Mouse (Mus musculus) adrenal gland, adult 8-10 months (tissue): ENCODE results near the gene Gabbr2. TPM values are rescaled to one million over a fixed set of nuclear protein-coding genes. Genes with fewer than 3 reads are reported as not detected.

ENCODE experiments used
- DNase-seq: peaks from one replicate; pipeline ENCODE4 v3.0.0; 2022
- total RNA-seq, 4 experiments: library from RNA; stranded (reverse); gene quantifications; 2 replicates each; pipeline ENCODE4 v1.2.4; 2022

Gene Gabbr2
- total RNA-seq, 4 experiments from 2014 or later, result 0.31 to 0.52 (median 0.39) TPM

DNA sequence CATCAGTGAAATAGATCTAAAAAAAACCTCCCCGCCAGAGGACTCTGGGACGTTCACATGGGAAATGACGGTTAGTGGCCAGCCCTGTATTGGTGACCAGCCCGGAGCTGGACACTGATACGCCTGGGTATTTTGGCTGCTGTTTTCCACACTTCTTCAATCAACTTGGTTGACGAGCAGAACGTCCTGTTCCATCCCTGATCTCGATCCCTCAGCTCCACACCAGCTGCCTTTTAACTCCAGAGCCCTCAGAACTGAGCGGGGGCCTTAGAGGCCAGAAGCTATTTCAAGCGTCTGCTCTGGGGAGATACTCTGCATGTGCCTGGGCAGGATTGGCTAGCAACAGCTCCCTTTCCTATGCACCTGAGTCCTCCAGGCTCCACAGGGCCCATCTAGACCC is 177.4 kb downstream of the Gabbr2 start:
- no peak for DNase-seq

DNA sequence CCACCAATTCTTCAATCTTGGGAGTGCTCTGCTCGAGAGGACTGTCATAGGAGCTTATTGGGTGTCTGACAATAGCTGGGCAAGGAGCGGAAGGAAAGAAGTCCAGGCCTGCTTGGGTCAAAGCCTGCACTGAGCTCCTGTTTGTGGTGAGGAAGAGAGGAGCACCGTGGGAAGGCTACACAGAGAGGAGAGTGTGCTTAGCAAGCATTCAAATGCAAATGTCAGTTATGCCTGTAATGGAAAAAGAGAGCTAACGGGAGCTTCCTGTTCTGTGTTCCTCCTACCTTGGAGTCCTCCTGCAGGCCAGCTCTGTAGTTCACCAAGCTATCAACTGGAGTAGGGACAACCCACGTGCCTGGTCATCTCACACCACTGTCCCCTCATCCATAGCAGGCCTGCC is 180.5 kb downstream of the Gabbr2 start:
- no peak for DNase-seq

GRCm38 (mm10) chr4:46806876-46807275 is 184.8 kb downstream of the Gabbr2 start:
- no peak for DNase-seq

GRCm38 (mm10) chr4:46805910-46806309 is 185.8 kb downstream of the Gabbr2 start:
- no peak for DNase-seq

- DNase-seq, result no peak
Observed at GRCm38 (mm10) chr4:46802386-46802785, 189.3 kb downstream of the Gabbr2 start.

DNA sequence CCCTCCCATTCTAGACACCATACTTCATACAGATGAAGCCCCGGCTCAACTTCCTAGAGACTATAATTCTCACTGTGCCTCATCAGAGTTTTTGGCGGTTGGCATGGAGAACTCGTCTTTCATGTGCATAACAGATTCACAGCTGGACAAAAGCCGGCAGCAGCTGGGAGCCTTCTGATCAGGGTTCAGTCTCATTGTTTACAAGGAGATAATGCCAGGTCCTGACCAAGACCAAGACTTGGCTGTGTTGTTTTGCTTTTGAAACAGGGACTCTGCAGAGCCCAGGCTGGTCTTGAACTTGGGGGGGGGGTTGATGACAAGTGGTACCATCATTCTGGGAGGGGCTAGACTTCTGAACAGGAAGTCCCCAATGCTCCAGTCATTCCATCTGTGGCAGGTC is 191.8 kb downstream of the Gabbr2 start:
- no peak for DNase-seq

DNA sequence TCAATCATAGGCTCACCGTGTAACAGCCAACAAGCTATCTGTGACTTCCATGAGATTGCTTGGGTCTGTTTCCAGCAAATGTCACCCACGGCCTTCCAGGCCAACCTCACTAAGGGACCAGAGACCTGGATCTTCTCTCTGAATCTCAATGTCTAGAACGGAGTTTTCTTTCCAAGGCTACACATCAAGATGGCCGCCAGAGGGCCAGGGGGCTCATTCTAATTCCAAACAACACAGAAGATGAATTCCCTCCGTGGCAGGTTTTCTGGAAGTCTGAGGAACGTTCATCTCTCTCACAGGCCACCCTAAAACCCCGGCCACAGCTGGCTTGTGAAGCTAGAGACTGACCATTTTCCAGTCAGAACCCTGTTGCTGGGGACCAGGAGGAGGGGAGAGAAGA is 196.0 kb downstream of the Gabbr2 start:
- no peak for DNase-seq

DNA sequence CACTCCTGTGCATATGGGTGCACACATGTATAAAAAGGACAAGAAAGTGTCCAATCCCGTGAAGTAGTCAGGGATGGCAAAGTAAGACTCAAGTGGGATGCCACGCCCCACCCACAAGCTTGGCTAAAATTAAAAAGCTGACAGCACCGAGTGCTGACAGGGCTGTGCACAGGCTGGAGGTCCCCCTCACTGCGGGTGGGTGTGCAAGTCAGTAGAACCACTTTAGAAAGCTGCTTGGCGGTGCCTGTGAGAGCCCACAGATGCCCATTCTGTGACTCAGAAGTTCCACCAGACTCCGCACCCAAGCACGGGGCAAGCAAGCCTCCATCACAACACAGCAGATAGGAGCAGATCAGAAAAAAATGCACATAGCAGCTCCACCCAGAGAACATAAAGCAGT is 197.1 kb downstream of the Gabbr2 start:
- no peak for DNase-seq

- DNase-seq, result no peak
Observed at GRCm38 (mm10) chr4:46792280-46793026, 199.2 kb downstream of the Gabbr2 start.

DNA sequence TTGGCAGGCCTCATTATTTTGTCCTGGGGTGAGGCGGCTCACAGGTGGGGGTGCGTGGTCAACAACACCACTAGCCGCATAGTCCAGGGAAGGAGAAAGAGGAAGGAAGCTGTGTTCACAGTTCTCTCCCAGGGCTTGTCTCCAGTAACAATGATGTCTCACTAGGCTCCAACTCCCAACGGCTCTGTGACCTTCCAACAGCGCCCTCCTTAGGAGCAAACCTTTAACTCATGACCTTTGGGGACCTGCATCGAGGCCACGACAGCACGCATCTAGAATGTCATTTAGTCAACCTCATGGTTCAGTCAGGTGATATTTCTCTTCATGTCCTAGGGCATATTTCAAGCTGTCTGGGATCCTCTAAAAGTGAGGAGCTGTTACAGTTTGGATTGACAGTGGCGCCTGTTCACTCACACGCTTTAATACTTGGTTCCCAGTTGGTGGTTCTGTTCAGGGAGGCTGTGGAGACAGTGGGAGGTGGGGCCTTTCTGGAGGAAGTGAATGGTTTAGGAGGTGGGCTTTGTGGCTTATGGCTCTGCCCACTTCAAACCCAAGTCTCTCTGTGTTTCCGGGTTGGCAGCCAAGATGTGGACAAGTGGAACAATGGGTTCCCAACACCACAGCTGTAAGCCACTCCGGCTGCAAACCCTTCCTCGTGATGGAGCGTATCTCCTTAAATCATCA is 200.3 kb downstream of the Gabbr2 start:
- no peak for DNase-seq

DNA sequence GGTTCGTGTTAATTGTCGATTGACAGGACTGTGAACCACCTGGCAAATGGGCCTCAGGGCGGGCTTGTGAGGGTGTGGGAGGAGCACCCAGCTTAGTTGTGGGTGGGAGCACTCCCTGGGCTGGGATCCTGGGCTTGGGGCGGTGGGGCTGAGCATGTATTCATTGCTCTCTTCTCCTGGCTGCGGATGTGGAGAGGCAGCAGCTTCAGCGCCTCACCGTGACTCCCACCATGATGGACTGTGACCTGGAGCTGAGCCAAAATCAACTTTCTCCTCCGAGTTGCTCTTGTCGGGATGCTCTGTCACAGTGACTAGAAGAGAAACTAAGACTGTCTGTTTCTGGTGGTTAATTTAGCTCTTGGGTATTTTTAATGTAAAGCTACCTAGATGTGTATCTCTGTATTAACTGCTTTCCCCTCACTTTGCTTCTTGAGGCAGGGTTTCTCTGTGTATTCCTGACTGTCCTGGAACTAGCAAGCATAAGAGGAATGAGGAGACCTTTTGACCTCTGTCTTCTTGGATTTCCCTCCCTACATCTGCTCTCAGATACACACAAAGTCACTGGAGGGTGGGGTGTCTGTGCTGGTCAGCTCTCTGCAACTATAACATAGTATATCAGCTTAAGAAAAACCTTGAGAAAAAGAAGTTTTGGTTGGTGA is 200.9 kb downstream of the Gabbr2 start:
- DNase-seq, result no peak

DNA sequence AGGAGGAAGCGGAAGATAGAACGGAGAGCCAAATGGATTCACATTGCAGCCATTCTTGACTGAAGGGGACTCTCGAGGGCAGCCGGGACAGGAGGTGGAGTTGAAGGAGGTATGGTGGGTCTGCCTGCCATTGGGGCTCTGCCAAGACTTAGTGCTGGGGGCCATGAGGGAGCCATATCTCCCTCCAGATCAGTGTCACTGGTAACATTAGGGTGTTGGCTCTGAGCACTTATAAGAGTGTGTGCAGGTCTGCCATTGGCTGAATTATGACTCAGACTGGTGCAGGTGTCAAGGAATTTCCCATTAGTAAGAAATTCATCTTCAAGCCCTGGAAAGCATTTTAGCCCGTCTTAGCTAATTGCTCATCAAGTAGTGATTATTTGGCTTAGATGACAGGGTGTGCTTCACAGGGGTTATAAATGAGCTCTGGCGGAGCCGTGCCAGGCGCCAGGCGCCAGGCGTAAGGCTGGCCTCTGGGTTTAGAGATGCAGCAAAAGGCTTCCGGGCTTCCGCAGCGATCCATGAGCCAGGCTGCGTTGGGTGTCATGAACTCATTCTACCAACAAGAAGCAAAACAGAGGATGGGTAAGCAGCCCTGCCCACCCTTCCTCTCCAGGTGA is 207.1 kb downstream of the Gabbr2 start:
- DNase-seq, result no peak

- no peak for DNase-seq
Observed at GRCm38 (mm10) chr4:46781109-46781508, 210.6 kb downstream of the Gabbr2 start.

- no peak for DNase-seq
Observed at GRCm38 (mm10) chr4:46775959-46776358, 215.7 kb downstream of the Gabbr2 start.

DNA sequence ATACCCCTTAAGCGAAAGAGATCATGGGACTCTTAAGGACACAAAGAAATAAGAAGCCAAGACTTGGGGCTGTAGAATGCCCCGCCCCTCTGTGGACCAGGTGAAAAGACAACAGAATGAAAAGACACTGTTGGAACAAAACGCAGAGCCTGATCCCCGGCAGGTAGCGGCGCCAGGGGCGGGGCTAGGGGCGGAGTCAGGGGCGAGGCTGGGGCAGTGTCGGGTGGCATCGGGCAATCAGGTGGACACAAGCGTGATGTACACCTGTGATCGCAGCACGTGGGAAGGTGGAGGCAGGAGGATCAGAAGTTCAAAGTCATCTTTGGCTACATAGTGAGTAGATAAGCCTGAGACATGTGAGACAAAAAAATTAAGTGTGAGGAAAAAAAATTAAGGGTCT is 217.0 kb downstream of the Gabbr2 start:
- no peak for DNase-seq

DNA sequence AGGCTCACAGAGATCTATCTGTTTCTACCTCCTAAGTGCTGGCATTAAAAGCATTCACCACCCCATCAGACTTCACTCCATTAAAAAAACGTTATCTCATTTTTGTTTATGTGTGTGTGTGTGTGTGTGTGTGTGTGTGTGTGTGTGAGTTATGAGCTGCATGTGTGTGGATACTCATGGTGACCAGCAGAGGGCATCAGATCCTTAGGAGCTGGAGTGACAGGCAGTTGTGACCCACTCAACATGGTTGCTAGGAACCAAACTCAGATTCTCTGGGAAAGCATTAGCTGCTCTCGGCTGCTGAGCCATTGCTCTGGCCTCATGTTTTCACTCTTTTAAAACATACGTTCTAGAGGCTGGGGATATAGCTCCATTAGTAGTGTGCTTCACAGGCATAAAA is 218.4 kb downstream of the Gabbr2 start:
- DNase-seq, result no peak

DNA sequence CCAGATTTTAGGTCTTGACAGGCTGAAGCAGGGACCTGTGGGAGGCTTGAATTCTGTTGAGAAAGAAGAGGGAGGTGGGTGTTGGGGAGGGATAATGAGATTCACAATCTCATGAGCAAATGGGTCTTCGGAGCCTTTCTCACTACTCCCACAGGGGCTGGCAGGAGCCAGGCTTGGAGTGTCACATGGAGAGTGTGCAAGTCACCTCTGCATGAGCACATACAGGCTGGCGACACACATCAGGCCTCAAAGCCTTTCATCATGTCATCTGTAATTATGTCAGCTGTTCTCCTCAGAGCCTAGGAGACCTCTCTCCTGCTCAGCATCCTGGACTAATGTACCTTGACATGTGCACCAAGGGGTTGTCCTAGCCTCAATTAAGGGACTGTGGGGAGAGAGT is 219.1 kb downstream of the Gabbr2 start:
- DNase-seq, result no peak

DNA sequence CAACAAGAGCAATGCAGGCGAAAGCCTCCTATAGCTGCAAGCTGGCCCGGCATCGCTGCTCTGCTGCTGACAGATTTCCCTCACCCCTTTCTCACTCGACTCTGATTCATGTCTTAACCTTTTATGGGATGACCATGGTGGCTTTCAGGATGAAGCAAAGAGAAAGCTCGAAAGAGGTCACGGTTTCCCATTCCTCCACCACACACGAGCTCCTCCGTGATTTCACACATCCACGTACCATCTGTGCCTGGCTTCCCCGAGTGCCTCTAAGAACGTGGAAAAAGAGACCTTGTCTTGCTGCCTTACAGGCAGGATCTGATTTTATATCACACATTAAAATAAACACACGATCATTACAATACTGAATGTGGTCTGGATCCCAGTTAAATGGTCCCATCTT is 220.6 kb downstream of the Gabbr2 start:
- no peak for DNase-seq

- DNase-seq, result no peak
Observed at GRCm38 (mm10) chr4:46770635-46771034, 221.0 kb downstream of the Gabbr2 start.

DNA sequence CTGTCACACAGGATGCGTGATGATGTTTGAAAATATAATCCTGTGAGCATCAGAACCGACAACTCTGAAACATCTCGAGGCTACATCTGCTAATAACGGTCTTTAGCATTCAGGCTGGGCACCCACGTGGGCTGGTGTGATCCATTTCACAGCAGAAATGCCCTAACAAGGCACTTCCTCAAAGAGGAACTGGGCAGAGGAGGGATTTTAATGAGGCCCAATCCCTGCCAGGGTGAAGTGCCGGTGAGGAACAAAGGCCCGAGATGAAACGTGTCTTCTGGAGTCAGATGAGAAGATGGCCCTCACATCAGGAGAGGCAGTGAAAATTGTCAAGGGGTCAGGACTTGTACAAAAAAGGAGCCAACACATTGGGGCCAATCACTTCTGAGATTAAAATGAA is 221.6 kb downstream of the Gabbr2 start:
- no peak for DNase-seq

DNA sequence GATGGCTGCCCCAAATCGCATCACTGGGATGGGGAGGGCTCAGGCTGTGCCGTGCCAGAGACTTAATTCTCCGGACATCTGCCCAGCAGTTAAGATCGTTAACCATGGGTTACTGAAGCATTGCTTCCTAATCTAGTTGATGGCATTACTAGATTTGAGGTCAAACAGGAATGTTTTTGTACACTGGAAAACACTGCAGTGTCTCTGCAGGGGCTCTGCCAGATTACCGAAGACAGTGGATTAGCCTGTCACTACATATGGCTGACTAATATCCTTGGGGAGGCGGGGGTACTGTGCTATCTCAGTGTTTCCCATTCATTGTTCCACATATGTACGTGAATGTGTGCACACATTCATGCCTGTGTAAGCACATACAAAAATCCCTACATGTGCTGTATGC is 225.3 kb downstream of the Gabbr2 start:
- DNase-seq, result no peak

DNA sequence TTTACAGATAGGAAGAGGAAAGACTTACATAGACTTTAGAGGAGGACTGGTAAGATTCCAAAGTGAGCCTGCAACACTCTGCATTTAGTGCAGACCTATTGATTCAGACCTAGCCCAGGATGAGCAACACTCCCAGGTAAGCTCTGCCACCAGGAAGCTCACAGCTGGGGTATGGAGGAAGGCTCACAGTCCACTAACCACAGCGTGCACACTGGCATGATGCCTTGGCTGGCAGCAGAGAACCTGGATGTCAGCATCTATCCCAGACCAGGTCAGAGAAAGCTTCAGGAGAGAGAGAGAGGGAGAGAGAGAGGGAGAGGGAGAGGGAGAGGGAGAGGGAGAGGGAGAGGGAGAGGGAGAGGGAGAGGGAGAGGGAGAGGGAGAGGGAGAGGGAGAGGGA is 231.8 kb downstream of the Gabbr2 start:
- DNase-seq, result no peak

- DNase-seq, result no peak
Observed at GRCm38 (mm10) chr4:46758340-46759041, 233.2 kb downstream of the Gabbr2 start.
